Mouse (Mus musculus) intestine, postnatal 0 days (tissue): ENCODE measurements around the gene Efna4. TPM values are rescaled to one million over a fixed set of nuclear protein-coding genes. Genes with fewer than 3 reads are reported as not detected.
A peak's percentile ranks its signal among the peaks of the same experiment; 100 is the strongest.

Experiments
- ATAC-seq: fragments of 200-750 bp; cut with Nextera tagmentation; 2 replicates; pipeline ENCODE4 v1.8.0; 2017; ENCODE audit warnings: mild to moderate bottlenecking, moderate TSS enrichment, moderate library complexity
- H3K27ac ChIP-seq: fragments of 300-500 bp; sonication (generic); 2 replicates; pipeline ENCODE4 v1.5.1; 2014; ENCODE audit warnings: mild to moderate bottlenecking, low read depth, low read length, moderate library complexity
- H3K27me3 ChIP-seq: fragments of 300-500 bp; sonication (generic); replicated peaks from 2 replicates; pipeline ENCODE4 v1.6.1; 2014; ENCODE audit warnings: low read length, mixed read lengths; ENCODE audit not compliant: control insufficient read depth, insufficient read depth
- H3K36me3 ChIP-seq: fragments of 300-500 bp; sonication (generic); 2 replicates; pipeline ENCODE4 v1.6.1; 2014; ENCODE audit warnings: mild to moderate bottlenecking, moderate library complexity; ENCODE audit not compliant: control insufficient read depth, insufficient read depth
- H3K4me1 ChIP-seq: fragments of 300-500 bp; sonication (generic); replicated peaks from 2 replicates; pipeline ENCODE4 v1.6.1; 2014; ENCODE audit warnings: antibody characterized with exemption, low read length, mixed read lengths; ENCODE audit not compliant: control insufficient read depth, insufficient read depth
- H3K4me2 ChIP-seq: fragments of 300-500 bp; sonication (generic); replicated peaks from 2 replicates; pipeline ENCODE4 v1.6.1; 2014; ENCODE audit warnings: low read depth, mild to moderate bottlenecking, moderate library complexity
- H3K4me3 ChIP-seq: fragments of 300-500 bp; sonication (generic); 2 replicates; pipeline ENCODE4 v1.5.1; 2014; ENCODE audit warnings: low read depth, low read length
- H3K9ac ChIP-seq: fragments of 300-500 bp; sonication (generic); 2 replicates; pipeline ENCODE4 v1.6.1; 2014; ENCODE audit warnings: mild to moderate bottlenecking, low read depth, low read length
- H3K9me3 ChIP-seq: fragments of 300-500 bp; sonication (generic); 2 replicates; pipeline ENCODE4 v1.6.1; 2016; ENCODE audit warnings: mixed run types; ENCODE audit not compliant: control insufficient read depth
- CTCF ChIP-seq: sonication (generic); IDR thresholded peaks from 2 replicates; pipeline ENCODE4 v1.5.1; 2016; ENCODE audit warnings: low read depth, mild to moderate bottlenecking, control low read depth, antibody characterized with exemption, moderate library complexity
- WGBS: fragments of 180-500 bp; shearing (Covaris S2); extraction: QIAGEN DNeasy Blood & Tissue Kit; methylation state at CpG from one replicate; pipeline ENCODE4 v1.1.7; 2014; 5-methylcytosine and 5-hydroxymethylcytosine counted together
- polyA plus RNA-seq: library from polyadenylated mRNA; unstranded; fragments of >200 nt; fragmentation: Nextera tagmentation; extraction: Ambion mirVana; gene quantifications from 2 replicates; pipeline ENCODE4 v1.2.1, GENCODE M21; 2015

The Efna4 gene
- polyA plus RNA-seq, 1 experiment from 2014 or later = 5.3 TPM

DNA sequence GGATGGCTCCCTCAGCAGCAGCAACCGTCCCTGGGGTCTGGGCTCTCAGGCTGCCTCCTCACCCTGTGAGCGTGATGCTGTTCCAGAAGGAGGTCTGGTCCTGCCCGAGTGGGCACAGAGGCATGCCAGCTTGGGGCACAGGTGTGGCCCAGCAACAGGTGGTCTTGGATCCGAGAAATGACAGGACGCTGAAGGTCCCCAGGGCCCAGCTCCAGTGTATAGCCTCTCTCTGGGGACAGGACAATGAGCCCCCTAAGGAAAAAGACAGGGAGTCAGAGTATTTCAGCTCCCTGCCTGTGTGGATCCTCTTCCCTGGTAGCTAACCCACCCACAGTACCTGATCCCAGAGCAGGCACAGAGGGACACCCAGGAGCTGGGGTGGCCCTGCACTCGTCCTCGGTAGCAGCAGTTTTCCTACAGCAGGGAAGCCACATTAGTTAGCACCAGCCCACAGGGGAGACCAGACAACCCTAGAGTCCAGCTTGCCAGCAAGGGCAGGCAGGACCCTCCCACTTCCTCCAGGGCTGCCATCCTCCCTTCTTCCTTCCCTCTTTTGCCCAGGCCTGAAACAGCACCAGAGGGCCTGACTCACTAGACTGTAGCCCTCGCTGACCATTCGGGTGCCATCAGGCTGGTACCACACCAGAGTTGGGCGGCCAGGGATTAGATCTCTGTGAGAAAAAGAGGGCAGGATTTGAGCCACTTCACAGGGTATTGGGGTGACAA is 9.2 kb upstream of the Efna4 start:
- H3K4me3 ChIP-seq = no peak overlapping the region
- no peak for ATAC-seq
- no peaks in the 10 kb centered on the region for H3K9me3 ChIP-seq
- no peaks in the 10 kb centered on the region for H3K27me3 ChIP-seq
- peaks cover 41% of the 10 kb centered on the region for H3K36me3 ChIP-seq
- H3K4me2 ChIP-seq = no peak overlapping the region
- no peak overlapping the region for H3K9ac ChIP-seq
- WGBS = 88% methylated on average over 10 of the region's 10 CpGs
- H3K27ac ChIP-seq = no peak overlapping the region
- TF ChIP-seq CTCF = no peak
- peaks cover 7% of the 10 kb centered on the region; the same call in 1 of the 2 replicates for H3K4me1 ChIP-seq

DNA sequence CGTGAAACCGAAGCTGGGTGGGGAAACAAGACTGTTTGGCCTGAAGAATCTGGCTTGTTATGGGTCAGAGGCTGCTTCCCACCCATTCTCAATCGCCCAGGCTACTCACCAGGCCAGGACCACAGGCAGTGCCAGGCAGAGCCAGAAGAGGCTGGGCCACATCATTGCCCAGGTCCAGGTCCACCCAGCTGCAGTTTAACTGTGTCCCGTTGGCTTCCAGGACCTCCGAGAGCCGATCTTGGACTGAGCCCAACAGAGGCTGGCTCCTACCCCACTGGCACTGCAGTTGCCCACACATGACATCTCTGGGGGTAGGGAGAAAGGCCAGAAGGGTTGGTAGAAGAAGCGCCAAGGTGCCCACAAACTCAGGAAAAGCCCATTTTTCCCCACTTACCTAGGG is 5.5 kb upstream of the Efna4 start:
- H3K4me1 ChIP-seq = peaks cover 8% of the 10 kb centered on the region
- no peak overlapping the region for H3K4me2 ChIP-seq
- no peak overlapping the region for H3K4me3 ChIP-seq
- peaks cover 41% of the 10 kb centered on the region for H3K36me3 ChIP-seq
- no peaks in the 10 kb centered on the region for H3K27me3 ChIP-seq
- H3K9me3 ChIP-seq = no peaks in the 10 kb centered on the region
- H3K27ac ChIP-seq = no peak overlapping the region
- no peak overlapping the region for H3K9ac ChIP-seq
- TF ChIP-seq CTCF = no peak
- WGBS = 84% methylated on average over 7 of the region's 7 CpGs
- no peak for ATAC-seq

DNA sequence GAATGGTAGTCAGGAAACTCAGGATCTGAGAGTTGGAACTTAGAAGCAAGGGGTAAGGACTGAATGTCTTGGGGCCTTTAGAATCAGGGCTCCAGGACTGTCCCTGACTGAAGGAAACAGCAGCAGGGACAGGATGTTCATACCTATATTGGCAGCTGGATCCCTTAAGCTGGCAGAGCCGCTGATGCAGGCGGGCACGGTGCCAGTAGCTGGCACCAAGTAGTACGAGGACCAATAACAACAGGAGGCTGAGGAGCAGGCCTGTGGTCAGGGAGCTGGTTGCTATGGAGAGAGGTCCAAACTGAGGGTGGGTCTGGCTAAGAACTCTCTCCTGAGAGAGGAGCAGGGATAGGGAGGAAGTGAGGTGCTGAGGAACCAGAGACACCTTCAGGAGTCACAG is 4.0 kb upstream of the Efna4 start:
- no peak overlapping the region for H3K4me3 ChIP-seq
- ATAC-seq = no peak
- no peak for TF ChIP-seq CTCF
- WGBS = 85% methylated on average over 4 of the region's 4 CpGs
- no peaks in the 10 kb centered on the region for H3K27me3 ChIP-seq
- H3K36me3 ChIP-seq = peaks cover 41% of the 10 kb centered on the region
- no peak overlapping the region for H3K27ac ChIP-seq
- no peak overlapping the region for H3K4me2 ChIP-seq
- no peaks in the 10 kb centered on the region for H3K9me3 ChIP-seq
- H3K9ac ChIP-seq = no peak overlapping the region
- H3K4me1 ChIP-seq = peaks cover 12% of the 10 kb centered on the region

DNA sequence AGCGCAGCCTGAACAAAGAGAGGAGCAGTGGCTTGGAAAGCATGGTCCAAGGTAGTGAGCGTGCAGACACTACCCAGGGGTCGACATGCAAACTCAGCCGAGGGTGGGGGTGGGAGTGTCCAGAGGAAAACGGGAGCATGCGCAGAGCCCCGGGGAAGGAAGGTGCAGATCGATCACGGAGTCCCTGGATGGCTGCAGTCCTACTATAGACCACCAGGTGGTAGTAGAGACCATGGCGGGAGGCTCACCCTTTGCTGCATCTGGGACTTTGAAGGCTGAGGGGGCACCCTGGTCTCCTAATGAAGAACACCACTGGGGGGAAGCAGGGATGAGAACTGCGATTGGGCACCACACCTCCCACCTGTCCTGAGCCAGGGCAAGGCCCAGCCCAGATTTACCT is 2.6 kb upstream of the Efna4 start:
- ATAC-seq = peak; percentile 46; the same call in 1 of the 2 replicates

DNA sequence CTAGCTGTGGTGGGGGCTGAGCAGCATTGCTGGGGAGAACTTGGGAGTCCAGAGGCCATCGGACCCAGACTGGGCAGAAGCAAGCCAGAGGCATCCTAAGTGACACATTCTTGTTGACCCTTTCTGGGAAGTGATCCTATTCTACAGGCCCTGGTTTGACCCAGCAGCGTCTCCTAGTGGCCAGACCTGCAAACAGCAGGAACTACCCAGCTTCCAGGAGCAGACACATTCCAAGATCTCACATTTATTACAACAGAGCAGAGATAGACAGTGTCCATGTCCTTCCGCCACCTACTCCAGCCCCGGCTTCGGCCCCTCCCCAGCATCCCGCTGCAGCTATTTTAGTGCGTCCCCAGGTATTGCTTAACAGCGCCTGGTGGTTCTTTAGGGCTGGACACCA is 1.6 kb upstream of the Efna4 start:
- TF ChIP-seq CTCF = peak; percentile 98
- WGBS = 17% methylated on average over 8 of the region's 8 CpGs
- 0 out of 2 replicates have a peak overlapping the region, but pooled peaks have one; percentile 14 for H3K4me2 ChIP-seq
- H3K27me3 ChIP-seq = no peaks in the 10 kb centered on the region
- peak; percentile 28 for ATAC-seq
- H3K9me3 ChIP-seq = no peaks in the 10 kb centered on the region
- no peak overlapping the region for H3K27ac ChIP-seq
- peaks cover 34% of the 10 kb centered on the region for H3K36me3 ChIP-seq
- no peak overlapping the region for H3K9ac ChIP-seq
- H3K4me1 ChIP-seq = peaks cover 14% of the 10 kb centered on the region
- no peak overlapping the region for H3K4me3 ChIP-seq

More for the DNA sequence above, 2.6 kb upstream of the Efna4 start:
- Histone ChIP-seq H3K36me3 (peaks cover 35% of the 10 kb centered on the region), H3K27me3 (no peaks in the 10 kb centered on the region), H3K4me3 (no peak overlapping the region), H3K4me1 (peaks cover 14% of the 10 kb centered on the region), H3K4me2 (peak overlapping the region; percentile 58), H3K9ac (no peak overlapping the region), H3K27ac (no peak overlapping the region), H3K9me3 (no peaks in the 10 kb centered on the region)
- 7% methylated on average over 11 of the region's 11 CpGs for WGBS
- TF ChIP-seq CTCF = peak; percentile 99

DNA sequence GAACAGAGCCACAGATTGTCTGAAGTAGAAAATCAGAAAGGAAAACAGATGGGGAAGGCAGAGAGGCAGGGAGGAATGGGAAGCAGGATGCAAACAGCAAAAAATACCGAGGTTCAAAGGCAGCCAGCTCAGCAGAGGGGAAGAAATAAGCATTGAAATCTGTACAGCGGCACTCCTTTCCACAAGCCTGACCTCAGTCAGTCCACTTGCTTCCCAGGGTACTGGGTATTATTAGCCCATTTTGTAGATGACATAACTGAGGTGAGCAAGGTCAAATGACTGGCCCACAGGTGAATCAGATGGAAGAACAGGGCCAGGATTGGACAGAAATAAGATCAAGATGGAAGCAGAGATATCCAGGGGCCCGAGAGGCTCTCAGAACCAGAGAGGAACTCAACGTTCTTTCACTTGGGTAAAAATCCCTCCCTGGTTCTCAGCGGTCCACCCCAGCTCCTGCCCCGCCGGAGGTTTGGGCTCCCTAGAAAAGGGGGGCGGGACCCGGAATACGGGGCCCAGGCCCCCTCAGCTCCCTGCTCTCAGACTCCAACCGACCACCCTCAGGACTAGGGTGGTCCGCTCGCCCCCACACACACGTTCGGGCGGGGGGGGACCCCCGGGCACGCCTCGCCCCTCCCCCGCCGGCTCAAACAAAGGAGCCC is 637 bp downstream of the Efna4 start:
- H3K9ac ChIP-seq = peak overlapping the region; percentile 47
- peak overlapping the region; percentile 96 for H3K4me2 ChIP-seq
- H3K27me3 ChIP-seq = no peaks in the 10 kb centered on the region
- no peak for TF ChIP-seq CTCF
- WGBS = under 1% methylated on average over 16 of the region's 21 CpGs
- H3K27ac ChIP-seq = peak overlapping the region; percentile 51
- no peak for ATAC-seq
- H3K9me3 ChIP-seq = no peaks in the 10 kb centered on the region
- H3K4me1 ChIP-seq = peaks cover 14% of the 10 kb centered on the region
- peak overlapping the region; percentile 70 for H3K4me3 ChIP-seq
- peaks cover 25% of the 10 kb centered on the region for H3K36me3 ChIP-seq
